1 mouse cellular context compared by ENCODE assay signal in the genomic region with DNA sequence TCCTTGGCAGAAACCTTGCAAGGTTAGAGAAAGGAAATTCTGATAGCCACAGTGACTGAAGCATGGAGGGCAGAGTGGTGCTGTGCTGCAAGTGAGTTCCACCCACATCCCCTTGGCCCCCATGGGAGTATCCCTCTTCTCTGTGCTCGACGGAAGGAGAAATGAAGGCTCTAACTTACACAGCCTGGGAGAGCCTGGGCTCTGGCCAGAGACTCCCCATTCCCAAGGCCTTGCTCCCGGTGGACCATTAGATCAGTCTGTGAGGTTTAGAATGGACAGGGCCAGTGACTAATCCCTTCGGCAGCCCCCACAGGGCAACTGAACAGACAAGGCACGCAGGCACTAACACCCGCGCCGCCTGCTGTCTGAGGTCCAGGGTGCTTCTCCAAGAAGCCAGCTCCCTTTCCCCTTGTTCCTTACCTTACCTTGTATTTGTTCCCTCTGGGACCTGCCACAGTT.
A peak's percentile ranks its signal among the peaks of the same experiment; 100 is the strongest.
TF ChIP-seq lines count a peak whose summit lies in the region.

No protein-coding gene starts in this region.

TF ChIP-seq in myocyte, 11 proteins besides CTCF, POLR2A, EP300 and RAD21 (continued from another document):
- TF ChIP-seq REST (IDR thresholded peaks at IDR 0.05; ENCODE audit: insufficient read depth, insufficient read length) (no peak), MAX (IDR thresholded peaks at IDR 0.05; ENCODE audit: low read depth) (no peak), MYOD1 (IDR thresholded peaks at IDR 0.05; ENCODE audit: control insufficient read depth in 1 of 3, insufficient read length in 2 of 3, low read depth in 2 of 3) (peak in 2 of 3 experiments; percentile 20 to 63), POLR2AphosphoS2 (IDR thresholded peaks at IDR 0.05; ENCODE audit: insufficient read length, low read depth) (peak; percentile 56), E2F4 (IDR thresholded peaks at IDR 0.05; ENCODE audit: insufficient read depth) (no peak)
